Mouse (Mus musculus): ENCODE measurements around the gene Cd300a. TPM values are rescaled to one million over a fixed set of nuclear protein-coding genes. Genes with fewer than 3 reads are reported as not detected.
A peak's percentile ranks its signal among the peaks of the same experiment; 100 is the strongest.

Gene Cd300a
- polyA plus RNA-seq, 1 experiment, result 2.3 TPM

DNA sequence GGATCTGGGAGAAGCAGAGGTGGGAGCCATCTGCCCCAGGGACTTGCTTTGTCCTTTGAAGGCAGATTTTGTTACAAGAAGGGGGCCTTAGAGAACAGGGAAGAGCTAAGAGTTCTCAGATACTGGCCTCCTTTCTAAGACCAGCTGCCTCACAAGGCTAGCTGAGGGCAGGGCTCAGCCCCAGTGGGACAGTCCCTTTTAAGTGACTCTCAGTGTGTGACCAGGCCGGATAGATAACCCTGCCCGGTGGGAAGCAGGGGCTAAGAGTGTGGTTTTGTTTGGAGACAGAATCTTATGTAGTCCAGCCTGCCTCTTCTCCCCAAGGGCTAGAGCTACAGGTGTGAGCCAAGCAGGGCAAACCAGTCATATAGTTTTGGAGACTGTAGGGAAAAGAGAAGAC, 40.3 kb upstream of the Cd300a start:
- H3K9ac ChIP-seq (ENCODE audit: low read depth, poor library complexity, severe bottlenecking), result peak overlapping the region; percentile 71; the same call in 1 of the 2 replicates
- no peaks in the 10 kb centered on the region for H3K27me3 ChIP-seq (ENCODE audit: control insufficient read depth, insufficient read depth, low read length, poor library complexity, severe bottlenecking)
- TF ChIP-seq CTCF (IDR thresholded peaks at IDR 0.05; ENCODE audit: low read depth, low read length), result no peak
- no peak for TF ChIP-seq POLR2A (IDR thresholded peaks at IDR 0.05; ENCODE audit: insufficient read depth, low read length)
- TF ChIP-seq EP300 (IDR thresholded peaks at IDR 0.05; ENCODE audit: insufficient read depth, low read depth, low read length), result no peak
- no peak overlapping the region for H3K27ac ChIP-seq (ENCODE audit: insufficient read depth, low read length)
- peaks cover 9% of the 10 kb centered on the region for H3K4me1 ChIP-seq (ENCODE audit: control insufficient read depth, insufficient read depth, low read length)
- no peaks in the 10 kb centered on the region for H3K36me3 ChIP-seq (ENCODE audit: control insufficient read depth, insufficient read depth, low read length, poor library complexity, severe bottlenecking)
- H3K4me3 ChIP-seq (ENCODE audit: low read depth, low read length), result no peak overlapping the region
- no peaks in the 10 kb centered on the region for H3K9me3 ChIP-seq (replicated peaks; ENCODE audit: control insufficient read depth, insufficient read depth, low read length, poor library complexity, severe bottlenecking)

DNA sequence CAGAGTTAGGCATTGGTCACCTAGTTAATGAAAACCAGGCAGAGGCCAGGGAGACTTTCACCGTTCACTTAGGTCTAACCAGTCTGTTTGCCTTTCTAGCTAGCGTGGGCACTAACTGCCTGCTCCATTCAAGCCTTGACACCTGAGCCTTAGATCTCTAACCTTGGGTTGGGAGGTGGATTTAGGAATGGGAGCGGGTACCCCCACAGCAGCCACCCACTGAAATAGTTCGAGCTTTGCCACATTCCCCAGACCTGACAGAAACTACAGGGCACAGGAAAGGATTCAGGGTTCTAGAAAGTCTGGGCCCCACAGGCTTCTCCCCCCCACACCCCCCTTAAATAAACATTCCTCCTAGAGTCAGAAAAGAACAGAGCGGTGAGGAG, 39.8 kb upstream of the Cd300a start:
- Histone ChIP-seq H3K4me3 (ENCODE audit: low read depth, low read length) (peak overlapping the region; percentile 82; the same call in 1 of the 2 replicates), H3K9ac (ENCODE audit: low read depth, poor library complexity, severe bottlenecking) (peak overlapping the region; percentile 71), H3K4me1 (ENCODE audit: control insufficient read depth, insufficient read depth, low read length) (peaks cover 6% of the 10 kb centered on the region)

DNA sequence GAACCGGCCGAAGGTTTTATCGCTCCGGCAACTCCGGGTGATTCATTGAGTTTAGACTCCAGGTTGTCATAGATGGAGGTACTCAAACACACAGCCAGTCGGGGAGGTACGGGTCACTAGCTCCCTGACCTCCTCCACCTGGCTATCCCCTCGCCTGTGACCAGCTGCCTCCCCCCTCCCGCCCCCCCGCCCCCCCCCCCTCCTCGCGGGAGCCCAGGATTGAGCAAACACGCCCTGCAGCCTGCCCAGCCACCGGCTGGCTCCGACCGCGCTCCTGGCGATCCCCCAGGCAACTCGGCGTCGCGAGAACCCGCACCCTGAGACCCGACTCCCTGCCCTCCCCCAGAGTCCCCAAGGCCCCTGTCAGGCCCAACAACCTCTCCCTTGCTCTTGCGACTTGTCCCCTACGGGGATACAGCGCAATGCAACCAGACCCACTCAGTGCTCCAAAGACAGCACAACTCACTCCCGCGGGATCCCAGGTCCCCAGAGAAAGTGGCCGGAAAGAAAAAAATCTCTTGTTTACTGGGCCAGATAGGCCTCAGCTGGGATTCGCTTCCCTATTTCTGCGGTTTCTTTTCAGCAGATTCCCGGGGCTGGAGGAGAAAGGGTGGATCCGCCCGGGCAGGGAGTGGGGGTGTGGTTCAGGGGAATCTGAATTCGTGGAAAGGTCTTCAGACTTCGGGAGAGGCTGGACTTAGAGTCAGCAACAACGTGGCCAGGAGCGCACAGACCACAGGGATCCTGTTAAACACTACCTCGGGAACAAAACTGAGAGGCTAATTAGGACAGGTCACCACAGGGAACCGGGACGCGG, 39.2 kb upstream of the Cd300a start, which contains the start of gene Gprc5c:
Gene Gprc5c (plus strand): TSS at position 701 of the 817 bp plus-strand sequence.
- Histone ChIP-seq H3K27me3 (ENCODE audit: control insufficient read depth, insufficient read depth, low read length, poor library complexity, severe bottlenecking) (no peaks in the 10 kb centered on the region), H3K9me3 (replicated peaks; ENCODE audit: control insufficient read depth, insufficient read depth, low read length, poor library complexity, severe bottlenecking) (no peaks in the 10 kb centered on the region), H3K27ac (ENCODE audit: insufficient read depth, low read length) (no peak within 1 kb of the TSS), H3K36me3 (ENCODE audit: control insufficient read depth, insufficient read depth, low read length, poor library complexity, severe bottlenecking) (no peaks in the 10 kb centered on the region), H3K9ac (ENCODE audit: low read depth, poor library complexity, severe bottlenecking) (peak within 1 kb of the TSS; percentile 71), H3K4me3 (ENCODE audit: low read depth, low read length) (peak within 1 kb of the TSS; percentile 82), H3K4me1 (ENCODE audit: control insufficient read depth, insufficient read depth, low read length) (peaks cover 6% of the 10 kb centered on the region)
- TF ChIP-seq POLR2A (IDR thresholded peaks at IDR 0.05; ENCODE audit: insufficient read depth, low read length) (no peak), EP300 (IDR thresholded peaks at IDR 0.05; ENCODE audit: insufficient read depth, low read depth, low read length) (no peak)

More for the DNA sequence above, 39.8 kb upstream of the Cd300a start:
- Histone ChIP-seq H3K36me3 (ENCODE audit: control insufficient read depth, insufficient read depth, low read length, poor library complexity, severe bottlenecking) (no peaks in the 10 kb centered on the region), H3K27me3 (ENCODE audit: control insufficient read depth, insufficient read depth, low read length, poor library complexity, severe bottlenecking) (no peaks in the 10 kb centered on the region), H3K9me3 (replicated peaks; ENCODE audit: control insufficient read depth, insufficient read depth, low read length, poor library complexity, severe bottlenecking) (no peaks in the 10 kb centered on the region), H3K27ac (ENCODE audit: insufficient read depth, low read length) (no peak overlapping the region)
- no peak for TF ChIP-seq EP300 (IDR thresholded peaks at IDR 0.05; ENCODE audit: insufficient read depth, low read depth, low read length)
- TF ChIP-seq CTCF (IDR thresholded peaks at IDR 0.05; ENCODE audit: low read depth, low read length), result no peak
- no peak for TF ChIP-seq POLR2A (IDR thresholded peaks at IDR 0.05; ENCODE audit: insufficient read depth, low read length)

DNA sequence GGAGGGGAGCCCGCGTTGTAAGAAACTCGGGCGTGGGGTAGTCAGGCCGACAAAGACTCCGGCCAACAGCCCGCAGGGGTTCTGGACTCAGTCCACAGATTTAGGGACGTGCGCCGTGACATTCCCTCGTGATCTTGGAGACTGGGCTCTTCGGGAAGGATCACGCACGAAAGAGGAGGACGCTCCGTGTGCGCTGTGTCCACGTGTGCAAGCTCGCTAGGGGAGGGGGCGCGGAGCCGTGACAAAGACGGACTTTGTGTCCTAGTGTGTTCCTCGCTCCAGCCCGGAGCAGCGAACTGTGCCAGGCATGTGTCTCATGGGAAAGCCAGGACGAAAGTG, 38.6 kb upstream of the Cd300a start:
- Histone ChIP-seq H3K4me3 (ENCODE audit: low read depth, low read length) (peak overlapping the region; percentile 82), H3K36me3 (ENCODE audit: control insufficient read depth, insufficient read depth, low read length, poor library complexity, severe bottlenecking) (no peaks in the 10 kb centered on the region), H3K9ac (ENCODE audit: low read depth, poor library complexity, severe bottlenecking) (peak overlapping the region; percentile 71), H3K4me1 (ENCODE audit: control insufficient read depth, insufficient read depth, low read length) (peaks cover 6% of the 10 kb centered on the region), H3K27me3 (ENCODE audit: control insufficient read depth, insufficient read depth, low read length, poor library complexity, severe bottlenecking) (no peaks in the 10 kb centered on the region), H3K9me3 (replicated peaks; ENCODE audit: control insufficient read depth, insufficient read depth, low read length, poor library complexity, severe bottlenecking) (no peaks in the 10 kb centered on the region), H3K27ac (ENCODE audit: insufficient read depth, low read length) (no peak overlapping the region)
- TF ChIP-seq EP300 (IDR thresholded peaks at IDR 0.05; ENCODE audit: insufficient read depth, low read depth, low read length) (no peak), CTCF (IDR thresholded peaks at IDR 0.05; ENCODE audit: low read depth, low read length) (no peak), POLR2A (IDR thresholded peaks at IDR 0.05; ENCODE audit: insufficient read depth, low read length) (no peak)

DNA sequence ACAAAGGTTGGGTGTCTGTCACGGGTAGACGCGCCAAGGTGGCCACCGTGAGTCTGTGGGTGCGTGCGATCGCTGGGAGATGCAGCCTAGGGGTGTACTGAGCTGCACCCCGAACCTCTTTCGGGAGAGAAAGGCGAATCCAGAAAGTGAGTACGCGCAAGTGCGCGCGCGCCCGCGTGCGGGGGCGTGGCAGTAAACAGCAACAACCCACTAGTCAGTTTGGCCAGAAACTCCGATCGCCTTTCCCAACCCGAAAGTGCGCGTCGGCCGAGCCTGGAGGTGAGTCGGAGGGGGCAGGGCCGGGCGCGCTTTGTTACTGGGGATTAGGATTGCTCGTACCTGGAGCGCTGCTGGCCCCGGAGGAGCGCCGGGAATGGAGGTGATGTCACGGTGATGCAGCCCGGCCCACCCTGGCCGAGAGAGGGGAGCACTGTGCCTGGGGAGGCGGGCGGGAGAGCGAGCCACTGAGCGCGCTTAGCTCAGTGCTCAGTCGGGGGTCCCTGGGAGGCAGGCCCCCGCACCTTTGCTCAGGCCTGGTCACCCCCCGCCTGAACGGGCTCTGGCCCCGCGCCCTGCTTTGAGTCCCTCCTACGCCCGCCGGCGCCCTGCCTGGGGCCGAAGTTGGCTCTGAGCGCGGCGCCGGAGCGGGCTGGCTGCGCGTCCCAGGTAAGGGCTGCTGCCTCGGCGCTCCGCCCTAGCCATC, 38.1 kb upstream of the Cd300a start:
- no peaks in the 10 kb centered on the region for H3K27me3 ChIP-seq (ENCODE audit: control insufficient read depth, insufficient read depth, low read length, poor library complexity, severe bottlenecking)
- TF ChIP-seq POLR2A (IDR thresholded peaks at IDR 0.05; ENCODE audit: insufficient read depth, low read length) (no peak), EP300 (IDR thresholded peaks at IDR 0.05; ENCODE audit: insufficient read depth, low read depth, low read length) (0 out of 2 replicates have a peak, but pooled peaks have one; percentile 29), CTCF (IDR thresholded peaks at IDR 0.05; ENCODE audit: low read depth, low read length) (no peak)
- no peaks in the 10 kb centered on the region for H3K36me3 ChIP-seq (ENCODE audit: control insufficient read depth, insufficient read depth, low read length, poor library complexity, severe bottlenecking)
- no peak overlapping the region for H3K27ac ChIP-seq (ENCODE audit: insufficient read depth, low read length)
- peak overlapping the region; percentile 71 for H3K9ac ChIP-seq (ENCODE audit: low read depth, poor library complexity, severe bottlenecking)
- H3K9me3 ChIP-seq (replicated peaks; ENCODE audit: control insufficient read depth, insufficient read depth, low read length, poor library complexity, severe bottlenecking), result no peaks in the 10 kb centered on the region
- peaks cover 3% of the 10 kb centered on the region for H3K4me1 ChIP-seq (ENCODE audit: control insufficient read depth, insufficient read depth, low read length)
- peak overlapping the region; percentile 82 for H3K4me3 ChIP-seq (ENCODE audit: low read depth, low read length)
